32 mouse cellular contexts compared by ENCODE assay signal in genomic region chr16:49760517-49761203, GRCm38 (mm10). TPM values are rescaled to one million over a fixed set of nuclear protein-coding genes. Genes with fewer than 3 reads are reported as not detected.
DNase-seq lines count a peak whose midpoint lies in the region; ATAC-seq and TF ChIP-seq lines count a peak whose summit lies in the region.
"Had no signal": no experiment of that assay in that cellular context is flagged by ENCODE, and none has a peak within 500 bp of the region (broad histone marks: within the 10 kb centered on the region; RNA-seq: fewer than 3 reads in every experiment).

No protein-coding gene starts in this region.

- TF ChIP-seq CTCF in intestine, postnatal 0 days (IDR thresholded peaks at IDR 0.05; ENCODE audit: low read depth) = no peak

- no peak for ATAC-seq in heart, embryonic 14.5 days (ENCODE audit: insufficient number of reproducible peaks, insufficient read depth, low FRiP score, low read depth)
- 0 out of 2 replicates have a peak, but pooled peaks have one; percentile 29 for ATAC-seq in liver, embryonic 13.5 days (ENCODE audit: low read depth)
- no peak for ATAC-seq in liver, embryonic 11.5 days (replicated peaks; ENCODE audit: low FRiP score)
- ATAC-seq in intestine, embryonic 14.5 days (replicated peaks; ENCODE audit: low FRiP score, low TSS enrichment, low read depth) = no peak; the same call in 1 of the 2 replicates
- ATAC-seq in intestine, postnatal 0 days = no peak
- ATAC-seq: activated CD4-positive, CD25-positive, alpha-beta regulatory T cell, adult 4 months; forebrain, embryonic 13.5 days; hindbrain, postnatal 0 days had no signal

- no peaks in the 10 kb centered on the region for H3K36me3 ChIP-seq in heart, embryonic 14.5 days (ENCODE audit: control insufficient read depth, insufficient read depth, low read length)
- H3K36me3 ChIP-seq in liver, embryonic 13.5 days = no peaks in the 10 kb centered on the region
- no peaks in the 10 kb centered on the region for H3K36me3 ChIP-seq in liver, embryonic 11.5 days (ENCODE audit: control insufficient read depth, insufficient read depth, low read length)
- no peaks in the 10 kb centered on the region for H3K36me3 ChIP-seq in intestine, embryonic 14.5 days (ENCODE audit: control insufficient read depth, insufficient read depth, low read length)
- no peaks in the 10 kb centered on the region; the same call in 1 of the 2 replicates for H3K36me3 ChIP-seq in intestine, postnatal 0 days (ENCODE audit: control insufficient read depth, insufficient read depth)
- H3K36me3 ChIP-seq: stomach, embryonic 15.5 days had no signal

- no peaks in the 10 kb centered on the region for H3K27me3 ChIP-seq in heart, embryonic 14.5 days (ENCODE audit: control insufficient read depth, insufficient read depth, low read length)
- no peaks in the 10 kb centered on the region for H3K27me3 ChIP-seq in liver, embryonic 13.5 days
- H3K27me3 ChIP-seq in liver, embryonic 11.5 days (replicated peaks; ENCODE audit: control insufficient read depth, insufficient read depth, low read length) = no peaks in the 10 kb centered on the region
- H3K27me3 ChIP-seq in intestine, embryonic 14.5 days (replicated peaks; ENCODE audit: control insufficient read depth, insufficient read depth, low read length) = no peaks in the 10 kb centered on the region
- no peaks in the 10 kb centered on the region for H3K27me3 ChIP-seq in intestine, postnatal 0 days (replicated peaks; ENCODE audit: control insufficient read depth, insufficient read depth, low read length)
- H3K27me3 ChIP-seq: forebrain, embryonic 13.5 days; hindbrain, embryonic 12.5 days; kidney, embryonic 15.5 days; limb, embryonic 12.5 days; stomach, embryonic 15.5 days had no signal

- H3K4me2 ChIP-seq in heart, embryonic 14.5 days (ENCODE audit: low read length) = peak overlapping the region; percentile 54
- H3K4me2 ChIP-seq in liver, embryonic 13.5 days = no peak overlapping the region
- no peak overlapping the region for H3K4me2 ChIP-seq in liver, embryonic 11.5 days
- peak overlapping the region; percentile 15; the same call in 1 of the 2 replicates for H3K4me2 ChIP-seq in intestine, embryonic 14.5 days (ENCODE audit: low read length)
- peak overlapping the region; percentile 55 for H3K4me2 ChIP-seq in intestine, postnatal 0 days (replicated peaks; ENCODE audit: low read depth)
- H3K4me2 ChIP-seq: forebrain, embryonic 13.5 days; hindbrain, embryonic 12.5 days; kidney, embryonic 15.5 days; limb, embryonic 12.5 days; stomach, embryonic 15.5 days had no signal

- WGBS in heart, embryonic 14.5 days = 53% methylated on average over 17 of the region's 17 CpGs
- WGBS in liver, embryonic 13.5 days (ENCODE audit: insufficient replicate concordance) = 78% methylated on average over 17 of the region's 17 CpGs
- WGBS in liver, embryonic 11.5 days = 74% methylated on average over 17 of the region's 17 CpGs
- 66% methylated on average over 17 of the region's 17 CpGs for WGBS in intestine, embryonic 14.5 days
- 39% methylated on average over 17 of the region's 17 CpGs for WGBS in intestine, postnatal 0 days

- peaks cover 2 to 15% of the 10 kb centered on the region in 2 experiments; a peak in 3 of 4 replicates for H3K4me1 ChIP-seq in heart, embryonic 14.5 days (ENCODE audit: control insufficient read depth in 2 of 2, insufficient read depth in 2 of 2, low read length in 2 of 2)
- peaks cover 8% of the 10 kb centered on the region for H3K4me1 ChIP-seq in liver, embryonic 13.5 days (replicated peaks)
- H3K4me1 ChIP-seq in liver, embryonic 11.5 days (replicated peaks; ENCODE audit: control insufficient read depth, insufficient read depth, low read length) = no peaks in the 10 kb centered on the region; the same call in 1 of the 2 replicates
- H3K4me1 ChIP-seq in intestine, embryonic 14.5 days (replicated peaks; ENCODE audit: control insufficient read depth, insufficient read depth, low read length) = no peaks in the 10 kb centered on the region
- H3K4me1 ChIP-seq in intestine, postnatal 0 days (replicated peaks; ENCODE audit: control insufficient read depth, insufficient read depth, low read length) = no peaks in the 10 kb centered on the region
- H3K4me1 ChIP-seq: forebrain, embryonic 13.5 days; hindbrain, embryonic 12.5 days; kidney, embryonic 15.5 days; limb, embryonic 12.5 days; stomach, embryonic 15.5 days had no signal

- H3K9ac ChIP-seq in heart, embryonic 14.5 days (ENCODE audit: low read length) = no peak overlapping the region
- H3K9ac ChIP-seq in liver, embryonic 13.5 days = no peak overlapping the region
- H3K9ac ChIP-seq in liver, embryonic 11.5 days (ENCODE audit: low read depth, low read length) = no peak overlapping the region
- no peak overlapping the region for H3K9ac ChIP-seq in intestine, embryonic 14.5 days (ENCODE audit: low read length)
- H3K9ac ChIP-seq in intestine, postnatal 0 days (ENCODE audit: low read depth, low read length) = no peak overlapping the region
- H3K9ac ChIP-seq: forebrain, embryonic 13.5 days; hindbrain, embryonic 12.5 days; kidney, embryonic 15.5 days; limb, embryonic 12.5 days; liver, embryonic 14.5 days; stomach, embryonic 15.5 days had no signal

- H3K9me3 ChIP-seq in heart, embryonic 14.5 days (ENCODE audit: control insufficient read depth, low read length) = no peaks in the 10 kb centered on the region
- no peaks in the 10 kb centered on the region for H3K9me3 ChIP-seq in liver, embryonic 13.5 days (replicated peaks)
- H3K9me3 ChIP-seq in liver, embryonic 11.5 days (ENCODE audit: control insufficient read depth, low read length) = no peaks in the 10 kb centered on the region
- H3K9me3 ChIP-seq in intestine, embryonic 14.5 days (ENCODE audit: control insufficient read depth, low read length) = no peaks in the 10 kb centered on the region
- no peaks in the 10 kb centered on the region for H3K9me3 ChIP-seq in intestine, postnatal 0 days (ENCODE audit: control insufficient read depth)
- H3K9me3 ChIP-seq: forebrain, embryonic 13.5 days; hindbrain, embryonic 12.5 days; kidney, embryonic 15.5 days; limb, embryonic 12.5 days; stomach, embryonic 15.5 days had no signal

- H3K27ac ChIP-seq in heart, embryonic 14.5 days (replicated peaks in 1 of 2; ENCODE audit: control insufficient read depth in 1 of 2, insufficient read depth in 1 of 2, low read depth in 2 of 2, low read length in 2 of 2) = no peak overlapping the region
- no peak overlapping the region for H3K27ac ChIP-seq in liver, embryonic 13.5 days
- H3K27ac ChIP-seq in liver, embryonic 11.5 days (ENCODE audit: low read depth, low read length) = no peak overlapping the region
- no peak overlapping the region for H3K27ac ChIP-seq in intestine, embryonic 14.5 days (ENCODE audit: low read depth)
- no peak overlapping the region for H3K27ac ChIP-seq in intestine, postnatal 0 days (ENCODE audit: low read depth, low read length)
- H3K27ac ChIP-seq: forebrain, embryonic 13.5 days; hindbrain, embryonic 12.5 days; hindbrain, postnatal 0 days; kidney, embryonic 15.5 days; left cerebral cortex, adult 2 months; limb, embryonic 12.5 days; liver, embryonic 14.5 days; stomach, embryonic 15.5 days had no signal

- DNase-seq in heart, adult 9 months (ENCODE audit: low spot score in 2 of 2) = no peak
- DNase-seq in liver, embryonic 13.5 days = no peak
- DNase-seq in liver, embryonic 11.5 days (ENCODE audit: low spot score) = no peak
- DNase-seq in intestine, embryonic 14.5 days (ENCODE audit: low spot score) = no peak
- DNase-seq in thymus, postnatal 10 days (ENCODE audit: low spot score in 2 of 2) = no peak
- no peak for DNase-seq in lung, postnatal 14 days
- DNase-seq: adrenal gland, adult 2 months; adrenal gland, postnatal 36 days; B cell, adult 2 months; cerebellum, adult 2 months; cerebellum, postnatal 25 days; gastrocnemius, postnatal 10 days; heart, adult 18-20 months; kidney, adult 18-20 months; kidney, postnatal 25 days; lung, adult 2 months; lung, postnatal 10 days; midbrain, embryonic 14.5 days; retina, postnatal 1 day; right cerebral cortex, postnatal 14 days; thymus, postnatal 14 days had no signal

- peak overlapping the region in 1 of 2 experiments; percentile 14; a peak in 1 of 4 replicates for H3K4me3 ChIP-seq in heart, embryonic 14.5 days (ENCODE audit: control insufficient read depth in 1 of 2, insufficient read depth in 1 of 2, low read depth in 1 of 2, low read length in 2 of 2)
- H3K4me3 ChIP-seq in liver, embryonic 13.5 days (replicated peaks) = no peak overlapping the region
- H3K4me3 ChIP-seq in liver, embryonic 11.5 days (ENCODE audit: low read depth, low read length) = no peak overlapping the region
- no peak overlapping the region for H3K4me3 ChIP-seq in intestine, embryonic 14.5 days (ENCODE audit: low read depth, low read length)
- H3K4me3 ChIP-seq in intestine, postnatal 0 days (ENCODE audit: low read depth, low read length) = no peak overlapping the region
- H3K4me3 ChIP-seq: forebrain, embryonic 13.5 days; hindbrain, embryonic 12.5 days; kidney, embryonic 15.5 days; left cerebral cortex, adult 2 months; limb, embryonic 12.5 days; stomach, embryonic 15.5 days had no signal

RNA-seq across cellular contexts. Expression of gene Cd47, which starts 39.7 kb away (rescaled TPM):
- 66.0 and 68.4 TPM in 2 replicates for polyA plus RNA-seq in heart, embryonic 14.5 days (2014; fragmentation: Nextera tagmentation; extraction: Ambion mirVana)
- 301 and 344 TPM in 2 replicates for polyA plus RNA-seq in liver, embryonic 13.5 days (2015; fragmentation: Nextera tagmentation; extraction: Ambion mirVana)
- 261 and 281 TPM in 2 replicates for polyA plus RNA-seq in liver, embryonic 11.5 days (2014; fragmentation: Nextera tagmentation; extraction: Ambion mirVana)
- 68.0 and 74.7 TPM in 2 replicates for polyA plus RNA-seq in intestine, embryonic 14.5 days (2014; fragmentation: Nextera tagmentation; extraction: Ambion mirVana)
- polyA plus RNA-seq in intestine, postnatal 0 days (2015; fragmentation: Nextera tagmentation; extraction: Ambion mirVana) = 98.2 and 113 TPM in 2 replicates

Comparison
In these comparisons a context has a peak if more than half of its experiments do, and no peak if none do; other contexts are left out.
1. H3K4me2 ChIP-seq: peak in heart, embryonic 14.5 days (single experiment), intestine, embryonic 14.5 days (single experiment) and intestine, postnatal 0 days (single experiment); none in liver, embryonic 13.5 days (single experiment) and liver, embryonic 11.5 days (single experiment).